Mouse (Mus musculus): ENCODE results near the gene Tmem178.

Gene Tmem178

GRCm38 (mm10) chr17:81001010-81001409, 56.6 kb downstream of the Tmem178 start:
- DNase-seq = no peak

DNA sequence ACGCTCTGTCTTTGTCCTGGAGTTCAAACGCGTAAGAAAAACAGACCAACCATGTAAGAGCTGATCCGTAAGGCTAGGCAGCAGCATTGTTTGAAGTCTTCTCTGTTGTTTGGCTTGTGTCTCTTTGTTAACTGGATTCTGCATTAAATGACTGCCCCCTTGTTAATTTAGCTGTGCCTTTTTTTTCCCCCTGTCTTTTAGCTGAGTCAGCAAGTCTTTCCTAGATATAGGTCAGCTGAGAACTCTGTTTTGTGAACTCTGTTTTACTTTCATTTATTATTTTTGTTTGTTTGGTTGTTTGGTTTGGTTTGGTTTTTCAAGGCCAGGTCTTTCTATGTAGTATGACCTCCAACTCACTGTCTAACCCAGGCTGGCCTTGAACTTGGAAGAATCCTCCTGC, 57.2 kb downstream of the Tmem178 start:
- DNase-seq = no peak

- no peak for DNase-seq
Measured at GRCm38 (mm10) chr17:81002130-81002529, 57.7 kb downstream of the Tmem178 start.

GRCm38 (mm10) chr17:81004454-81004853, 60.0 kb downstream of the Tmem178 start:
- DNase-seq = no peak

- no peak for DNase-seq
Measured at GRCm38 (mm10) chr17:81005292-81005691, 60.9 kb downstream of the Tmem178 start.

- DNase-seq = no peak
Measured at GRCm38 (mm10) chr17:81009112-81009511, 64.7 kb downstream of the Tmem178 start.

DNA sequence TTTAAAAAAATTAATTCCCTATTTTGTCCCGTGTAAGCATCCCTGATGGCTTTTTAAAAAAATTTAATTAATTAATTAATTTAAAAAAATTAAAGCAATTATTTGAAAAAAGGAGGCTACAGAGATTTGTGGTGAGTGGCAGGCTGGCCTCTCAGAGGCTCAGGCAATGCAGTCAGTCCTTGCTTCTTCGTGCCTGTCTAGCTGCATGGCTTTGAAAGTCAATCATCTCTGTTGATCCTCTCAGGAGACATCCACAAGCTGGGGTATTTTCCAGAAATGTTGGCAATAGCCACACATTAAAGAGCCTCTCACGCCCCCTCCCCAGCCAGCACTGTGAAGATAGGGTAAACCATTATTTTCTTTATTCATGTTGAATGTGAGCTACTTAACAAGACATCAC, 65.8 kb downstream of the Tmem178 start:
- no peak for DNase-seq

DNA sequence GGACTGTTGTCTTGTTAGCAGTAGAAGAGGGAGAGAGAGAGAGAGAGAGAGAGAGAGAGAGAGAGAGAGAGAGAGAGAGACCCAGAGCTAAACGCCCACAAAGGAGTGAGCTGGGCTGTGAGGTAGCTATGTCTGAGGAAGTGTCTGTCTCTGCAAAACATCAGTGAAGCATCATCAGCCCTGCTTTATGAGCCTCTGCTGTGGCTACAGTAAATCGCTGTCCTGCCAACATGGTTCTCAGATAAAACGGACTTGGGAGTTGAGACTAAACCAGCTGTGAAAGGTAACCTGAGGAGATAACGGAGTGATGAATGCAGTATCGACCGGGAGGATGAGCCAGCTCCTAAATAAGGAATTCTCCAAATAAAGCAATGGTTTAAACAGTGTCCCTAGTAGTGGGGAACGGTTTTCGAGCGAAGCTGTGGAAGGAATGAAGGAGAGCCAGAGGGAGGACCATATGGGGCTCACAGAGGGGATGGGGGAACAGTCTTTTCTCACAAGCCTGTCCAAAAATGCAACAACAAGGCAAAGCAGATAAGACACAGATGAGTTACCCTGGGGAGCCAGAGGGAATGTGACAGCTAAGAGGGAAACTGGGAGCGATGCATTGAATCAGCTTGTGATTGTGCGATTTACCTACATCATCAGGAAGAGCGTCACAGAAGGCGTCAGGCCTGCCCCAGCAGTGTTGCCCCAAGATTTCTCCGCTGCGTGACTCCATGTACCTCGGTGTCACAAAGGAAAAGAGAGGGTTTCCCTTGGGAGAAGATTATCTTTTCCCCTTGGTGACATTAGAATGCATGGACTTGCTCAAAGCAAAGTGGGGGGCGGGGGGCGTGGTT, 66.6 kb downstream of the Tmem178 start:
- DNase-seq = no peak

DNA sequence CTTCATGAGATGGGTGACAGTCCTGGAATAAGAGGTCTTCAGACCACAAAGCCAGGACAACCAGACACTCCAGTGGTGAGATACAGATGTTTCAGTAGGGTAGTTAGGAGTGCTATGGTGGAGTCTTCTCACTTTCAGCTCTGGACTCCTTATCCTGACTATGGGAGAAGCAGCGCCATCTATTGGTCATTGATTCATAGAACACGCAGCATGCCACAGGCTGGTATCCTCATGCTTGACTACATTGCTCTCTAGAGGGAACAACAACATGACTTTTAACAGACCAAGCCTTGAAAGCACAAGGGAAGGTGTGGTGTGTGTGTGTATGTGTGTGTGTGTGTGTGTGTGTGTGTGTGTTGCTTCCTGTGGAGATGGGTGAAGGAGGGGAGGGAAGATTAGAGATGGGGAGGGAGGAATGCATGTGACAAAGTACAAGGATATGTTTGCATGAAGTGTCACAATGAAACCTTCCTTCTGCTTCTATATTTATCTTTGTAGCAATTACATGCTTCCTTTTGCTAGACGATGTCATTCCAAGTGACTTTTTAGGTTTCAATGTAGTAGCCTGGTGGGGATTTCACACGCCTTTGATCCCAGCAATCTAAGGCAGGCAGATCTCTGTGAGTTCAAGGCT, 71.5 kb downstream of the Tmem178 start:
- peak; percentile 68 for DNase-seq

DNA sequence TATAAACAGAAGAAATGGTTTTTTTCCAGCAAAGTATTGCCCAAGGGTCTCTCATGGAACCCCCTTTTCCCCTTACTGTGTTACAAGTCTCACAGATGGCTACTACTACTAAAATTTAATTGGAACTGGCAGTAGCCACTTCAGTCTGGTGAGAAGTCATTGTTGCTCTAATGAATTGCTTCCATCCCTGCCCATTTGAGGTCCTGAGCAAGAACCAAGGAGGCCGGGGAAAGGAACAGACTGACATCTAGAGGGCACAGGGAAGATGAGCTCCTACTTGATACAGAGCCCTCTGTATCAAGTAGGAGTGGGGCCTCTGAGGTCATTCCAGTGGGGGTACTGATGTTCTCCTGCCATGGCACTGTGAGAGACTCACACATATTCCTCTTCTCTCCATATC, 72.7 kb downstream of the Tmem178 start:
- DNase-seq = peak in 1 of 2 experiments; percentile 47

DNA sequence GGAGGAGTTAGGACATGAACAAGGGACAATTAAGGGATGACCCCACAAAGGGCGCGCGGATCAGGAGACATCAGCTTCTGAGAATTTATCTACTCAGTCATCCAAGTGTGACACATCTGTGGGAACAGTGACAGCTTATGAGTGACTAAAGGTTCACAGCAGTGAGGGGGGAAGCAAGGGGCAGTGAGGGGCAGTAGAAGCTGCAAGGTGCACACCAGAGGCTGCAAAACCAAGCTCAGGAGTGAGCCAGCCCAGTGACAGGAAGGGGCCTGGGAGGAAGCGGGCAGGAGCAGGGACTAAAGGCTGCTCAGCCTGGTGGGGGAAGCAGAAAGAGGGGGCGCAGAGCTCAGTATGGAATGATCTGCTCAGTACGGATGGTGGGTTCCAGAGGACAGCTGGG, 82.9 kb downstream of the Tmem178 start:
- no peak for DNase-seq

GRCm38 (mm10) chr17:81031830-81032442, 87.5 kb downstream of the Tmem178 start:
- no peak for DNase-seq

DNA sequence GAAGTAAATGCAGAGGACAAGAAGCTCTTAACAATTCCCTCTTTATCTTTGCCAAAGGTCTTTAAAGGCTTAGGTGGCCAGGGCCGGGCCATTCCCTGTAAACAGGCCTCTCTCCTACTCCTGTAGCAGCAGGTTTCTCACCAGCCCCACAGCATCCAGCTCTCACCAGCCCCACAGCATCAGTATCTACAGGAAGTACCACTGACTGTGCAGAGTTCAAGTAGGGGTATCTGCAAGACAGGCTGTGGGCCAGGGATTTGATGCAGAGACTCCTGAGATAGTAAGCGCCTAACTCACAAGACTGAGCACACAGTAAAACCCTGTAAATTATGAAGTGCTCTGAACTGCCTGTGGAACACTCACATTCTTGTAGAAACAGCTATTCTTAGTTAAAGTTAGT, 88.5 kb downstream of the Tmem178 start:
- no peak for DNase-seq

DNA sequence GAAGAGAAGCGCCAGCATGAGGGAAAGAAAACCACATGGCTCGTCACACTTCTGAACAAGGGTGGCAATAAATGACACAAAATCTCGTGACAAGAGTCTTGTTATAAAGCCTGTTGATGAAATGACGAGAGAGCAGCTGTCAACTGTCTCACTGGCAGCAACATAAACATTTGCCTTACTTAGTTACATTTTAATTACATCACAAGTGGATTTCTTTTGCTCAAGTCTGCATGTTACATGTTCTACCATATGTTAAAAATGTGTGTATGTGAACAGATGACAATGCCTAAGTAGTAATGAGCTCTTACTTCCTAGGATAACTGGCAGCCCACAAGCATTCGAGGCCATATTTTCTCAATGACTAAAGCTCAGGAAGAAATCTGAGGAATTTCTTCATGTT, 90.9 kb downstream of the Tmem178 start:
- DNase-seq = no peak

- DNase-seq = no peak
Measured at GRCm38 (mm10) chr17:81038707-81039408, 94.4 kb downstream of the Tmem178 start.

GRCm38 (mm10) chr17:81041662-81042061, 97.2 kb downstream of the Tmem178 start:
- DNase-seq = no peak

DNA sequence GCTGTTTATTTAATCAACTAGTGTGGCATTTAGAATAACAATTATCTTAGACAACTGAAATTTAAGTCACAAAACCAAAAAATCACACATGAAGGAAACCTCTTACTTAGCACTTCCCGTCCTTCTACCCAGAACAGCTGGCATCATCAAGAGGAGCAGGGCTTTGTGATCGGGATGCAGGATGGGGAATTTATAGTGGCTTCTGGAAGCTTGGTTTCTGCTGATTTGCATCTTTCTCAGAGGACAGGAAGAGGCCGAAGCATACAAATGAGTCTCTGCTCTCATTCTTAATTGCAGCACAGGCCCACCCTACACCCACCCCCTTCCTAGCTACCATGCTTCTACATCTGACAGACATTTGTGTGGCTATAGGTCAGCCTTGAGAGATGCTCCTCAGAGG, 99.9 kb downstream of the Tmem178 start:
- DNase-seq = no peak

DNA sequence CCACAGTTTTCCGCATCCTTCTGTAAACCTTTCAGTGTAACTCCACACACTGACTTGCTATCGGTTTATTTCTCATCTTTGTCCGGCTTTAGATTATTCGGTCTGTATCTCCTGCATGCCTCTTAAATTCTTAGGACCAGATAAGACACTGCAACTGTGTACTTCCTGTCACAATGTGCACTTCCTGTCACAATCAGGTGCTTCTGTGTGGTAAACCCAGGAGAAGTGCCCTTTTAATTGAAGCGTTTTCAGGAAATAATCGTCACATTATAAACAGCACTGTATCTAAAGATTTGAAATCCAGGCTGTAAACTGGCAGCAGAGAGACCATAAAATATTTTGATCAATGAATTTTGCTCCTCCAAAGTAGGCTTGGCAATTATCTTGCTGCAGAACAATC, 100.7 kb downstream of the Tmem178 start:
- no peak for DNase-seq

- DNase-seq = peak; percentile 16 to 25
Measured at GRCm38 (mm10) chr17:81045525-81046150, 101.2 kb downstream of the Tmem178 start.

GRCm38 (mm10) chr17:81047930-81048564, 103.6 kb downstream of the Tmem178 start:
- DNase-seq = no peak

Measured in cerebellum, adult 18-20 months (tissue).